Mouse (Mus musculus) lung, adult 10 weeks (tissue): ENCODE data around the gene Svop. TPM values are rescaled to one million over a fixed set of nuclear protein-coding genes. Genes with fewer than 3 reads are reported as not detected.

Experiments used
- polyA plus RNA-seq: library from polyadenylated mRNA; stranded (reverse); fragments of 350-450 nt; fragmentation: Illumina TruSeq; extraction: RNeasy Lipid Tissue Mini Kit (QIAGEN cat#74804); gene quantifications from one replicate; pipeline ENCODE4 v1.2.3, GENCODE M21; 2014; ENCODE audit warnings: low read depth, low replicate concordance; ENCODE audit not compliant: insufficient read depth

Gene Svop
- not detected for polyA plus RNA-seq

DNA sequence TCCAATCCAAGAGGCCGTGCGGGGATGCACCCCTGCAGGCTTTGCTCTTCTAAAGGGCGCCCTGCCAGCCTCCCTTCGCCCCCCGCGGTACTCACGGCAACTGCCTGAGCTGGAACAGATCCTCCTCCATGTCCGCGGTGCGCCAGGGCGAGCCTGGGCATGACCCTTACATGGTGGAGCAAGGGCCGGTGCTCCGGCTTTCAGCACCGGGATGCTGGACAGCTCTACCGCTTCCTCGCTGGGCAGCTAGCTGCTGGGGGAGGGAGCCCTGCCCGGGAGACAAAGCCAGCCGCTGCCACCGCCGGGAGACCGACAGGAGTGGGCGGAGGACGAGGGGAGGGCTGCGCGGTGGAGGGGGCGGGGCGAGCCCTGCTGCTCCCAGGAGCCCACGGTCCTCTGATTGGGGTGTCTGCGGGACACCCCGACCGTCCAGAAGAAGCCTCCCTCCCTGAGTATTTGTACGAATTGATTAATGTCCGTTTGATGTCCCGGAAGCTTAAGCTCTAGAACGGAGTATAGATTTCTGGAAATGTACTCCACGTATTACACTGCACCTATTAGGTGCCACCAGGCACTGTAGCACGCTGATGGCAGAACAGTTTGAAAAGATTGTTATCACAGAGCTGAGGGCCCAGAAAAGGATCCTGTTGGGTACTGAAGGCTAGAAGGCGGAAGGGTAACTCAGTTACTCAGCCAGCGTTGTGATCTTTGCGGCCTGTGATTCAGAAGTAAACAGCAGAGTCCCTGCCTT lies at the start of gene Svop:
TSS of gene Svop (minus strand) at position 514 of the 751 bp plus-strand sequence.

DNA sequence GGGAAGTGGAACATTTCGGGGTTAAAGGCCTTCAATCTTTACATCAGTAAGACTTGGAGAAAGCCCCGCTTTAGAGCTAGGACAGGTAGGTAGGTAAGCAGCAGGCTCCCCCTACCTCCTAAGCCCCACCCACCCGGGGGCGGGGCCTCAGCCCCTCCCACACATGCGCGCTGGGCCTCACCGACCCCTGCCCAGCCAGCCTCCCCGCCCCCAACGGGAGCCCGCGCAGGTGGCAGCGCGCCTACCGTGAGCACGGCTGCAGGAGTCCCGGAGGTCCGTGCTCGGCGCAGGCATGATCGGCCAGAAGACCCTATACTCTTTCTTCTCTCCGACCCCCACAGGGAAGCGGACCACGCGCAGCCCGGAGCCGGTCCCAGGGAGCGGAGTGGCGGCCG lies 38.8 kb upstream of the Svop start, which contains the start of gene Ung:
TSS of gene Ung (plus strand) at position 176 of the 395 bp plus-strand sequence.

DNA sequence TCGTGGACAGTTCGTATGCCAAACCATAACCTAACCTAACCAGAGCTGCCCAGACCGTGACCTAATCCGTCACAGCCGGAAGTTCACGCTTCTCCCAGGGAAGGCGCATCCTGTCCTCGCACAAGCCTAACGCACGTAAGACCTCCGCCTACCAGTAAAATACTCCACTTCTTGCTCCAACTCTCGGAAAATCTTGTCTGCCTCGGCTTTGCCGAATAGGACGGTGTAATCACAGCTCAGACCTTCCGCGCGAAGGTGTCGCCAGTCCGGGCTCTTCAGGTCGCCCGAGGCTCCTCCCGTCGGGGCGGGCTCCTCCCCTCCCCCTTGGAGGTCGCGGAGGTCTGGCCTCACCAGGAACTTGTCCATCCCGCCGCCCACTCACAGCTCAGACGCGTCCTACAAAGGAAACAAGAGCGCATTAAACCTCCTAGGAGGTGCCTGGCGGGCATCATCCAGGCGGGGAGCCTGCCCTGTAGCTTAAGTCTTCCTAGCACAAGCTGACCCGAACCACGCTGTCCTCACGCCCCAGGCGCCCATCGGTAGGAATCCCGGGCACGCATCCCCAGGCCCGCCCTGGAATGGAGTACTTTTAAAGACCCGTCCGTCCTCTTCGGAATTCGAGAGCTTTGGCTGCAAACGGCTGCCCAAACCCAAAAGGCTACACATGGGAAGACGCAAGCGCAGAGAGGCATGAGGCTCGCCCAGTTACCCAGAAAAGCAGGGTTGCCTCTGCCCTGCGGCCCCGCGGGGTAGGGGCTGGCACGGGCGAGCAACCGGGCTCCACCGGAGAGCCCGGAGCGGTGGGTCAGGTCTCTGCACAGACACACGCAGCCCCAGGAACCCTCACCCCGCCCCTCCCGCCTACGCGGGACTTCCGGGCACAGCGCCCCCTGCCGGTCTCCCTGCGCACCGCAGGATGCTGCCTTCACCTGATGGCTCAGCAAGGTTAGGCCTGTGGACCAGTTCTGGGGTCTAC lies 36.3 kb upstream of the Svop start, which contains the start of gene Alkbh2:
TSS of gene Alkbh2 (minus strand) at position 845 of the 976 bp plus-strand sequence.

GRCm38 (mm10) chr5:114065161-114065560 lies 26.2 kb downstream of the Svop start, which contains the start of gene Usp30:
TSS of gene Usp30 (plus strand) at chr5:114065461.

DNA sequence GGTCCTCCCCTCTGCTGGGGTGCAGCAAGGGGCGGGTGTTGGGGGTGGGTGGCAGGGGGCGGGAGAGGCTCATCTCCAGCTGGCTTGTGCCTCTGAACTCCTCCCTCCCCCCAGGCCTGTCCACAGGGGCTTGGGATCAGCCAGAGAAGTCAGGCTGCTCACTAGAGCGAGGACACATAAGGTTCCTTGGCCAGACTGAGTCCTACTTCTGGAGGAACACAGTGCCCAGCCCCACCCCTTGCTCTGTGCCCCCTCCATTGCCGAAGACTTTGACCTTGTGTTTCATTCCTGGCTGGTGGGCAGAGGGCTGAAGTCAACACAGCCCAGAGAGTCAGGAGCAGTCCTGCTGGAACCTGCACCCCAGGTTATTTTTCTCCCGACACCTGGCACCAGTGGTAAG lies 87.8 kb downstream of the Svop start, which contains the start of gene Dao:
TSS of gene Dao (plus strand) at position 162 of the 400 bp plus-strand sequence.

DNA sequence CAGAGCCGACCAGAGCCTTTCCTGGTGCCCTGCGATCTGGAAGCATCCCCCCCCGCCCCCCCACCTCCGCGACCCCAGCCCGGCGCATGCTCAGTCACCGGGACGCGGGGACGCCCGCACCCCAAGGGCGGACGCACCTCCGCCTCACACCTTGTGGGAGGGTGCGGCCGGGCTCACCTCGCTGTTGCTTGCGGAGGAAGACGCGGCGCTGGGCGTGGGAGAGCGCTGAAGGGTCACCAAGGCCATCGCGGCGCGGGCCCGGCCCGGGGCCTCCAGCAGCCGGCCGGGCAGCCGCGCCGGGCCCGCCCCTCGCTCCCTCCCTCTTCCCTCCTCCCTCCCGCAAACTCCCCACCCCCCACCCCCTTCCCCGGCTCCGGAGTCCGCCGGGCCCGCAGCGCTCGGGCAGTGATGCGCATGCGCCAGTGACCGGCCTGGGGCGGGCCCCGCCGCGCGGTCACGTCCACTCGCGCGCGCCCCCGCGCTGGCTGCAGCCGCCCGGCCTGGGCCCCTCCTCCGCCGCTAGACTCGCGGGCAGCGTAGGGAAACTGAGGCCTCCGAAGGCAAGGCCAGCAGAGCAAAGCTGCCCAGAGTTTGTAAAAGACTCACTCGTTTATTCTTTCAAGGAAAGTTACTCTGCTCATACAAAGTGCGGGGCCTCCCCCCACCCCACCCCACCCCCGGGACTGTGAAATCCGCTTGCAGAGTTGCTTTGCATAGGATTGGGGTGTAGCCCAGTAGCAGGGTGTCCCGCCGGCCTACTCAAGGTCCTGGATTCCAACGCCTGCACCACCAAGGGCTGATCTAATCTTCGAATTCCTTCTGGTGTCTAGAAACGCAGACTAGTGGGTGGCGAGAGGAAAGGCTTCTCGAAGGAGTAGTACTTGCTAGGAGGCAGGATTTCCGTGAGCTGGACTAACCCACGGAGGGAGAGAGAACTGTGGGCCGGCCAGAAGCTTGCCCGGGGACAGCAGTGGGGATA lies 97.6 kb downstream of the Svop start, which contains the start of gene Ssh1:
TSS of gene Ssh1 (minus strand) at position 408 of the 979 bp plus-strand sequence.

Other genes starting within 250 kb of the Svop start
- 45.5 TPM for gene Coro1c, start 182.8 kb downstream of the Svop start, polyA plus RNA-seq
- 6.3 TPM for gene Ssh1, start 97.7 kb downstream of the Svop start, polyA plus RNA-seq
- gene Dao, start 87.9 kb downstream of the Svop start, polyA plus RNA-seq, result not detected
- 6.5 TPM for gene Usp30, start 26.1 kb downstream of the Svop start, polyA plus RNA-seq
- gene Alkbh2, start 36.6 kb upstream of the Svop start, polyA plus RNA-seq, result 8.2 TPM
- gene Ung, start 38.8 kb upstream of the Svop start, polyA plus RNA-seq, result 1.3 TPM
- 4.9 TPM for gene Acacb, start 55.0 kb upstream of the Svop start, polyA plus RNA-seq
- 0.12 TPM for gene Foxn4, start 182.2 kb upstream of the Svop start, polyA plus RNA-seq
- gene Myo1h, start 197.6 kb upstream of the Svop start, polyA plus RNA-seq, result 2.7 TPM